Mouse (Mus musculus) kidney, embryonic 16.5 days (tissue): ENCODE measurements around the gene Tpgs1. TPM values are rescaled to one million over a fixed set of nuclear protein-coding genes. Genes with fewer than 3 reads are reported as not detected.

Source experiments
- ATAC-seq: fragments of 200-750 bp; cut with Nextera tagmentation; 2 replicates; pipeline ENCODE4 v1.8.0; 2017; ENCODE audit warnings: moderate TSS enrichment; ENCODE audit not compliant: low FRiP score, low TSS enrichment
- H3K27ac ChIP-seq: fragments of 300-500 bp; sonication (generic); 2 replicates; pipeline ENCODE4 v1.5.1; 2014; ENCODE audit warnings: low read length
- H3K27me3 ChIP-seq: fragments of 300-500 bp; sonication (generic); 2 replicates; pipeline ENCODE4 v1.6.1; 2014; ENCODE audit warnings: low read length, control low read depth, mixed read lengths; ENCODE audit not compliant: insufficient read depth
- H3K36me3 ChIP-seq: fragments of 300-500 bp; sonication (generic); 2 replicates; pipeline ENCODE4 v1.6.1; 2014; ENCODE audit warnings: low read length, control low read depth, mixed read lengths; ENCODE audit not compliant: insufficient read depth
- H3K4me1 ChIP-seq: fragments of 300-500 bp; sonication (generic); 2 replicates; pipeline ENCODE4 v1.6.1; 2014; ENCODE audit warnings: low read length, control low read depth, mixed read lengths; ENCODE audit not compliant: insufficient read depth
- H3K4me2 ChIP-seq: fragments of 300-500 bp; sonication (generic); replicated peaks from 2 replicates; pipeline ENCODE4 v1.6.1; 2014; ENCODE audit warnings: low read depth, low read length
- H3K4me3 ChIP-seq: fragments of 300-500 bp; sonication (generic); 2 replicates; pipeline ENCODE4 v1.5.1; 2014; ENCODE audit warnings: mild to moderate bottlenecking, low read length
- H3K9ac ChIP-seq: fragments of 300-500 bp; sonication (generic); replicated peaks from 2 replicates; pipeline ENCODE4 v1.6.1; 2014; ENCODE audit warnings: low read length
- H3K9me3 ChIP-seq: fragments of 300-500 bp; sonication (generic); 2 replicates; pipeline ENCODE4 v1.6.1; 2016; ENCODE audit warnings: low read length, control low read depth
- WGBS: fragments of 180-500 bp; shearing (Covaris S2); extraction: QIAGEN DNeasy Blood & Tissue Kit; methylation state at CpG from one replicate; pipeline ENCODE4 v1.1.7; 2014; 5-methylcytosine and 5-hydroxymethylcytosine counted together
- polyA plus RNA-seq: library from polyadenylated mRNA; unstranded; fragments of >200 nt; fragmentation: Nextera tagmentation; extraction: Ambion mirVana; gene quantifications from 2 replicates; pipeline ENCODE4 v1.2.1, GENCODE M21; 2015

The Tpgs1 gene
- polyA plus RNA-seq, 1 experiment from 2014 or later: 87.0 TPM

DNA sequence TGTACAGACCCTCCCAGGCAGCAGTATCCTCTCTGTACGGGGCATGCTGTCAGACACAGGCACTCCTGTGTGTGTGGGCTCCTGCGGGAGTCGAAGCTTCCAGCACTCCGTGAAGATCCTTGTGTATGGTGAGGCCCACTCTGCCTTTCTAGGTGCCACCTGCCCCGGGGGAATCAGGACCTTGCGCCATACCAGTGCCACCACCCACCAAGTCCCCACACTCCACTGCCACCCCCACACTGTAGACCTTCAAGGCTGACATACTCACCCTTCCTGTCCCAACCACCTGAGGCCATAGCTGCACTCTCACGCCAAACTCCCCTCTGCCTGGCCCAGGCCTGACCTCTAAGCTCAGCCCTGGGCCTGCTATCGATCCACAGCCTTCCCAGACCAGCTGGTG is 4.1 kb upstream of the Tpgs1 start:
- H3K27ac ChIP-seq: no peak overlapping the region
- no peak overlapping the region for H3K4me3 ChIP-seq
- no peaks in the 10 kb centered on the region for H3K36me3 ChIP-seq
- 87% methylated on average over 8 of the region's 8 CpGs for WGBS
- ATAC-seq: no peak
- no peaks in the 10 kb centered on the region for H3K9me3 ChIP-seq
- no peak overlapping the region for H3K9ac ChIP-seq
- H3K4me2 ChIP-seq: no peak overlapping the region
- no peaks in the 10 kb centered on the region for H3K27me3 ChIP-seq
- H3K4me1 ChIP-seq: peaks cover 7% of the 10 kb centered on the region

DNA sequence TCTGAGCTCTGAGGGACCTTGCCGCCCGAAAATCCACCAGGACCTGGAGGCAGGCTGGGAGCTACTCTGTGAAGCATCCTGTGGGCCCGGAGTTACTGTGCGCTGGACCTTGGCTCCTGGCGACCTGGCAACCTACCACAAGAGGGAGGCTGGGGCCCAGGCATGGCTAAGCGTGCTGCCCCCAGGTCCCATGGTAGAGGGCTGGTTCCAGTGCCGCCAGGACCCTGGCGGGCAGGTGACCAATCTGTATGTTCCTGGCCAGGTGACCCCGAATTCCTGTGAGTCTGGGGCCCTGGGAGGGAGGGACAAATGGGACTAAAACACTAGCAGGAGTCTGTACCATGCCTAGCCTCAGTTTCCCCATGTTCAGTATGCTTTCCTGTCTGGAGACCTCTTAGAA is 2.7 kb upstream of the Tpgs1 start:
- Histone ChIP-seq H3K36me3 (no peaks in the 10 kb centered on the region), H3K9ac (no peak overlapping the region), H3K4me1 (peaks cover 18% of the 10 kb centered on the region), H3K4me3 (no peak overlapping the region), H3K27ac (no peak overlapping the region), H3K4me2 (no peak overlapping the region), H3K9me3 (no peaks in the 10 kb centered on the region), H3K27me3 (no peaks in the 10 kb centered on the region)
- ATAC-seq: no peak
- WGBS: 60% methylated on average over 9 of the region's 9 CpGs

DNA sequence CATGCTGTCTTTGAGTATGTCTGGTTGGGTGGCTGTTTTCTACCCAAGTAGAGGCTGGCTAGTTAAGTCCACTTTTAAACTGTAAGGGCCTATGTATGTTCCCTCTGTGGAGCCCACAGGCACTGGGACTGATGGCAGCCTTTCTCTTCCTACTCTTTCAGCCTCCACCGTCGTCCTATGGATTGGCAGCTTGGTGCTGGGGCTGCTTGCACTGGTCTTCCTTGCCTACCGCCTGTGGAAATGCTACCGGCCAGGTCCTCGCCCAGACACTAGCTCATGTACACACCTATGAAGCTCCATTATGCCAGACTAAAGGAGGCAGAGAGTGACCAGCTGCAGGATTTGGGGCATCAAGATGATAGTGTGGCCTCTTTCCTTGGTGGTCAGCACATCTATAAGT is 1.1 kb upstream of the Tpgs1 start:
- Histone ChIP-seq H3K4me1 (peaks cover 29% of the 10 kb centered on the region), H3K4me2 (no peak overlapping the region), H3K36me3 (peaks cover 1% of the 10 kb centered on the region; the same call in 1 of the 2 replicates), H3K9me3 (no peaks in the 10 kb centered on the region), H3K27me3 (no peaks in the 10 kb centered on the region), H3K27ac (no peak overlapping the region), H3K9ac (no peak overlapping the region), H3K4me3 (no peak overlapping the region)
- ATAC-seq: no peak
- WGBS: 85% methylated on average over 5 of the region's 5 CpGs

DNA sequence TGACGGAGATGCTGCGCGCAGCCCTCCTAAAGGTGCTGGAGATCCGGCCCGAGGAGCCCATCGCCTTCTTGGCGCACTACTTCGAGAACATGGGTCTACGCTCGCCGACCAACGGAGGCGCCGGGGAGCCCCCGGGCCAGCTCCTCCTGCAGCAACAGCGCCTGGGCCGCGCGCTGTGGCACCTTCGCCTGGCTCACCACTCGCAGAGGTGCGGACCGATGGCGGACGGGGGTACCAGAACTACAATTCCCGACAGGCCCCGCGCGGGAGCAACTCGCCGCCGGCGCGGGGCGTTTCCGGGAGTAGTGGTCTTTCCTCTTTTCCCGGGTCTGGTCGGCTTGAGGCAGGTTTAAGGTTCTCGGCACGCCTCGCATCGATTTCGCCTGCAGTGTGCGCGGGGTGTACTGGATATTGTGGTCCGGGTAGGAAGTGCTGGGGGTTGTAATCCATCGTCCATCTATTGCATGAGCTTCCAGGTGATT is 448 bp downstream of the Tpgs1 start:
- Histone ChIP-seq H3K9ac (peak overlapping the region; percentile 94), H3K9me3 (no peaks in the 10 kb centered on the region), H3K27me3 (no peaks in the 10 kb centered on the region), H3K4me1 (peaks cover 22% of the 10 kb centered on the region), H3K36me3 (peaks cover 8% of the 10 kb centered on the region), H3K4me3 (peak overlapping the region; percentile 95), H3K4me2 (peak overlapping the region; percentile 92), H3K27ac (peak overlapping the region; percentile 95)
- peak; percentile 54 for ATAC-seq
- WGBS: under 1% methylated on average over 47 of the region's 47 CpGs

DNA sequence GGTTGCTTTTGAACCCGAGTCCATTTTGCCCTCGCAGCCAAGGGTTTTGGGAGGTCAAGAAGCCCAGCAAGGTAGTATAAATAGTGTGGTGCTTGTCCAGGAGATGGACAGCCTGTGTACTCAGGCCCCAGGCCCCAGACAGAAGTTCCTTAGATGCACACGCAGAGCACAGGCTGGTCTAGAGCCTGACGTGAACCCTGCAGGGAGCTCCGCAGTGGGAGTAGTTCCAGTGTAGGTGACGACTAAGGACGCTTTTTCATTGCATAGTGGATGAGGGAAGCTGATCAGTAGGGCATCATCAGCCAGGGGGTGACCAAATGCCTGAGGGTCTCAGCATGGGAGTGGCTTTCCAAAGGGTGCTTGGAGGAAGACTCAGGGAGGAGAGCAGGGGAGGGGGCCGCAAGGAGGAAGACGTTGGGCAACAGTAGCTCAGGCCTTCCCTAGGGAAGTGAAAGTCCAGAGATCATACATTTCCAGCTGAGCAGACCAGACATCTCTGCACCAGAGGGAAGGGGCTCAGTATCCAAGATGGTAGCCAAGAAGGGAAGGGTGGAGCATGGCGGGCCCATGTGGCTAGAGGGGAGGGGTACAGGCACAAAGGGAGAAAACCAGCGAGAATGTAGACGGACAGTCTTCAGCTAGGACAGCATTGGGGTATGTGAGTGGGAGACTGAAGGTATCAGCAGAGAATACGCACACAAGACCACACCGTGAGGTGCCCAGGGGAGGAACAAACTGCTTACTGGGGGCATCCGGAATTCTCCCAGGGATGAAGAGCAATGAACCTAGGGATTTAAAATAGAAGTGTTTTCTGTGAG is 1.1 kb downstream of the Tpgs1 start:
- Histone ChIP-seq H3K27ac (peak overlapping the region; percentile 95), H3K9ac (peak overlapping the region; percentile 94), H3K36me3 (peaks cover 12% of the 10 kb centered on the region), H3K9me3 (no peaks in the 10 kb centered on the region), H3K4me1 (peaks cover 22% of the 10 kb centered on the region), H3K4me3 (peak overlapping the region; percentile 95), H3K4me2 (peak overlapping the region; percentile 92), H3K27me3 (no peaks in the 10 kb centered on the region)
- 22% methylated on average over 15 of the region's 15 CpGs for WGBS
- peak; percentile 22 for ATAC-seq

DNA sequence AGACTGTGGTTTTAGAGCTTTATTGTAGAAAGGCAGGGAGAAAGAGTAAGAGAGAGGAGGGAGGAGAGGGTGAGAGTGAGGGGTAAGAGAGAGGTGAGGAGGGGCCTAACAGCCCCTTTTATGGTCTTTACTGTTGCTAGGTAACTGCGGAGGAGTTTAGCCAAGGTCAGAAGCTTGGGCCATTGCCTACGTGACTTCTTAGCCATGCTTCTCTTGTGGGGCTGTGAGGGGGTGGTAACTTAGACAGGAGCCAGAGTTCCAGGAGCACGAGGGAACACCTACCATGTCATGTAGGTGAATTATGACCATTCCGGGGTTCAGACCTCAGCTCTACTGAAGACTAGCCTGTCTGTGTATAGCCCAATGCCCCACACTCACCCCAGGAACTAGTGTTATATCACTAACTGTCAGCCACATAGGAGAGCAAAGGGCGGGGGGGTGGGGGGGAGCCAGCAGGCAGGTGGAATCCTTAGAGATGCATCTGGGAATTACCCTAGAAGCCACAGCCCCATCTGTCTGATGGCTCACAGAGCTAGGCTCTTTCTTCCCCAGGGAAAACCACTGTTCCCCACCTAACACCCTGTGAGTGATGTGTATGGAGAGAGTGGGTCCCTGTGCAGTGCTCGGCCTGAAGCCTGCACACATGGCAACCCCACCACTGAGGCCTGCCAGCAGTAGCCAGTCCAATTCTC is 2.4 kb downstream of the Tpgs1 start:
- peak overlapping the region; percentile 95 for H3K27ac ChIP-seq

DNA sequence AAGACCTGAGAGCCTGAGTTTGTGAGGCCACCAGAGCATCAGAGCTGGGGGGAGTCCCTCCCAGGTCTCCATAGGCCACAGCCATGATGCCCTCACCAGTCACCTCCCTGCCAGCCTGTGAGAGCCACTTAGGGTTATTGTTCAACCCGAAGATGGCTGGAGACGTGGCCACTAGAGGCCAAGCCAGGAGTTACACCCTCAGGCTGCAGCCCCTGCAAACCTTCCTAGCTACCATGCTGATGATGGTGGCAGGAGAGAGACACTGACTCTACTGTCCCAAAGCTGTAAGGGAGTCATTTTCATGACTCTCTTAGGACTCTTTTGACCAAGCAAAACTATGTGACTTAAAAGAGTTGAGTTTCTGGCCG is 2.9 kb downstream of the Tpgs1 start:
- Histone ChIP-seq H3K4me2 (0 out of 2 replicates have a peak overlapping the region, but pooled peaks have one; percentile 92), H3K27ac (peak overlapping the region; percentile 95)
- ATAC-seq: no peak

More for the DNA sequence above, 2.4 kb downstream of the Tpgs1 start:
- Histone ChIP-seq H3K27me3 (no peaks in the 10 kb centered on the region), H3K4me2 (peak overlapping the region; percentile 92), H3K36me3 (peaks cover 18% of the 10 kb centered on the region), H3K9me3 (no peaks in the 10 kb centered on the region), H3K4me1 (peaks cover 22% of the 10 kb centered on the region), H3K4me3 (peak overlapping the region; percentile 95), H3K9ac (peak overlapping the region; percentile 25; the same call in 1 of the 2 replicates)
- peak; percentile 24 for ATAC-seq
- WGBS: 15% methylated on average over 6 of the region's 6 CpGs

DNA sequence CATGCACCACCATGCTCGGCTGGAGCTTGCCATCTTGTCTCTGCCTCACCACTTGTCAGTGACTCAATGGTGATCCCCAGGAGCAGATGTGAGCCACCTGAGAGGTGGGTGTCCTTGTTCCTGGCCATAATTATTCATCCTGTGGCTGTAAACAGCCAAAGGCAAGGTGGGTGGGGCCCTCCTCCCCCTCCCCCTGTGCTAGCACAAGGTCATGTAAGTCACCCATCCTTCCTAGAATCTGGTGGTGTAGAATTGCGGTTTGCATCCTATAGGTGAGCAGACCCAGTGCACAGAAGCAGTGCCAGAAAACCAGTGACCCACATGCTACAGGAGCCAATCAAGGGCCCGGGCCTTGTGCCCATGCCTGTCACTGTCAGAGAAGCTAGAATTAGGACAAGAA is 3.9 kb downstream of the Tpgs1 start:
- H3K27me3 ChIP-seq: no peaks in the 10 kb centered on the region
- WGBS: 79% methylated on average over 3 of the region's 3 CpGs

More for the DNA sequence above, 2.9 kb downstream of the Tpgs1 start:
- Histone ChIP-seq H3K4me3 (no peak overlapping the region; the same call in 1 of the 2 replicates), H3K9me3 (no peaks in the 10 kb centered on the region), H3K36me3 (peaks cover 18% of the 10 kb centered on the region), H3K27me3 (no peaks in the 10 kb centered on the region), H3K9ac (0 out of 2 replicates have a peak overlapping the region, but pooled peaks have one; percentile 25), H3K4me1 (peaks cover 22% of the 10 kb centered on the region)
- WGBS: 46% methylated on average over 3 of the region's 3 CpGs

DNA sequence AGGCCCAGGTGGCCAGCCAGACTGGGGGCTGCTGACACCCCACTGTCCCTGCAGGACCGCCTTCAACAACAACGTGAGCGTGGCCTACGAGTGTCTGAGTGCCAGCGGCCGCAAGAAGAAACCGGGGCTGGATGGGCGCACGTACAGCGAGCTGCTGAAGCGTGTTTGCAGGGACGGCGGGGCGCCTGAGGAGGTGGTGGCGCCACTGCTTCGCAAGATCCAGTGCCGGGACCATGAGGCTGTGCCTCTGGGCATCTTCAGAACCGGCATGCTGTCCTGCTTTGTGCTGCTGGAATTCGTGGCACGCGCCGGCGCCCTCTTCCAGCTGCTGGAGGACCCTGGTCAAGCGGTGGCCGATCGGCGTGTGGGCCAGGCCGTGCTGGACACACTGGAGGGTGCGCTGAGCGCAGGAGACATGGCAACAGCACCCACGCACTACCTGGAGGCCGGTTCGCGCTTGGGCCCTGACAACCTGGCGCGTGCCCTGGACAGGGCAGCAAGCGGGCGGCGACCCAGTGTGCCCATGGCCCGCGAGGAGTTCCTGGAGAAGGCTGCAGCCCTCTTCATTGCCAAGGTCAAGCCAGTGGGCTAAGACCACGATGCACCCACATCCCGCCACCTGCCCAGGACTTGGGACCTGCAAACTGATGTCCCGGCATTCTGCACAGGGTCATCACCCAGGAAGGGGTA is 6.3 kb downstream of the Tpgs1 start:
- Histone ChIP-seq H3K4me3 (no peak overlapping the region), H3K4me1 (peaks cover 17% of the 10 kb centered on the region), H3K4me2 (no peak overlapping the region), H3K27ac (no peak overlapping the region), H3K27me3 (no peaks in the 10 kb centered on the region), H3K9me3 (no peaks in the 10 kb centered on the region), H3K9ac (no peak overlapping the region), H3K36me3 (peaks cover 18% of the 10 kb centered on the region)
- ATAC-seq: no peak
- 70% methylated on average over 44 of the region's 44 CpGs for WGBS

More for the DNA sequence above, 3.9 kb downstream of the Tpgs1 start:
- H3K9ac ChIP-seq: no peak overlapping the region
- H3K4me1 ChIP-seq: peaks cover 22% of the 10 kb centered on the region
- no peaks in the 10 kb centered on the region for H3K9me3 ChIP-seq
- ATAC-seq: no peak
- H3K4me3 ChIP-seq: no peak overlapping the region
- no peak overlapping the region for H3K4me2 ChIP-seq
- no peak overlapping the region for H3K27ac ChIP-seq
- peaks cover 18% of the 10 kb centered on the region for H3K36me3 ChIP-seq
